Mouse (Mus musculus): ENCODE measurements around the gene Frmd5.

GRCm38 (mm10) chr2:121602397-121602796 lies 204.5 kb downstream of the Frmd5 start:
- TF ChIP-seq POLR2A (IDR thresholded peaks at IDR 0.05; ENCODE audit: borderline replicate concordance, extremely low read depth, insufficient read depth, insufficient read length, poor library complexity, severe bottlenecking): no peak
- TF ChIP-seq CTCF (IDR thresholded peaks at IDR 0.05; ENCODE audit: borderline replicate concordance, extremely low read depth, insufficient read depth, insufficient read length): no peak

All from brain, embryonic 14.5 days (tissue).